Mouse (Mus musculus): ENCODE results near the gene Limch1.

GRCm38 (mm10) chr5:66802196-66802595, 56.6 kb downstream of the Limch1 start:
- TF ChIP-seq CTCF (IDR thresholded peaks at IDR 0.05; ENCODE audit: low read depth): no peak
- no peak for TF ChIP-seq EP300 (optimal IDR thresholded peaks at IDR 0.05)

Measured in stomach, postnatal 0 days (tissue).